Mouse (Mus musculus) urinary bladder, adult 18-20 months (tissue): ENCODE results near the gene Ctu2.

Source experiments
- DNase-seq, 2 experiments: peaks; one replicate each; pipeline ENCODE4 v3.0.0; 2022; ENCODE audit warnings: low spot score in 2 of 2, mixed read lengths in 2 of 2

The Ctu2 gene

DNA sequence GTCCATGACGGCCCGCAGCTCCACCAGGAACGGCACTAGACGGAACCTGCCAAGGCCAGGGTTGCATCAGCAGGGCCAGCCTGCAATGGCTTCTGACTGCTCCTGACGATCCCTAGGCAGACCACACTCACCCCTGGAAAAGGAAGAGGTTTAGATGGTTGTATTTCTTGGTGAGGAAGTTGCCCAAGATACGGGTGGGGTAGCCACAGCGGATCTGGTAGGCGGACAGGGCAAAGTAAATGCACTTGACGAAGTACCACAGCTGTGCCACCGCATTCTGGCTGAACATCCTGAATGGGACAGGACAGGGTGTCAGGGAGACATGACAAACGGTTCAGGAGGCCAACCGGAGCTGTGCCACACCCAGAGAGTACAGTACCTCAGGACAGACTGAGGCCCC is 8.9 kb downstream of the Ctu2 start:
- no peak for DNase-seq

DNA sequence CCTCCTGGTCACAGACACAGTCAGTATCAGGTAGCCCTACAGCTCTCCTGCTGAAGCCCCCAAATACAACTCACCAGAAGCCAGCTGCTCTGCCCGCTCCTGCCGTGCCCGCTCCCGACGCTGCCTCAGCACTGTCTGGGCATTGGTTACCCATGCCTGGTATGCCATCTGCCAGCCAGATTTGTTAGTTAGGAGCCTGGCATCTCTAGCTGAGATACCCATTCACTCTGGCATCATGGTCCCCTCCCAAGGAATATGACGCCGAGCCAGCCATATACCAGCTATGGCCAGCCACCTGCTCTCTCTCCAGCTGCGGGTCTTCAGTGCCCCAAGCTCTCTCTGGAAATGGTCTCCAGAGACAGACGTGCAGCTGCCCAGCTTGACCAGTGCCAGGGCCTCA is 12.4 kb downstream of the Ctu2 start:
- DNase-seq = no peak

DNA sequence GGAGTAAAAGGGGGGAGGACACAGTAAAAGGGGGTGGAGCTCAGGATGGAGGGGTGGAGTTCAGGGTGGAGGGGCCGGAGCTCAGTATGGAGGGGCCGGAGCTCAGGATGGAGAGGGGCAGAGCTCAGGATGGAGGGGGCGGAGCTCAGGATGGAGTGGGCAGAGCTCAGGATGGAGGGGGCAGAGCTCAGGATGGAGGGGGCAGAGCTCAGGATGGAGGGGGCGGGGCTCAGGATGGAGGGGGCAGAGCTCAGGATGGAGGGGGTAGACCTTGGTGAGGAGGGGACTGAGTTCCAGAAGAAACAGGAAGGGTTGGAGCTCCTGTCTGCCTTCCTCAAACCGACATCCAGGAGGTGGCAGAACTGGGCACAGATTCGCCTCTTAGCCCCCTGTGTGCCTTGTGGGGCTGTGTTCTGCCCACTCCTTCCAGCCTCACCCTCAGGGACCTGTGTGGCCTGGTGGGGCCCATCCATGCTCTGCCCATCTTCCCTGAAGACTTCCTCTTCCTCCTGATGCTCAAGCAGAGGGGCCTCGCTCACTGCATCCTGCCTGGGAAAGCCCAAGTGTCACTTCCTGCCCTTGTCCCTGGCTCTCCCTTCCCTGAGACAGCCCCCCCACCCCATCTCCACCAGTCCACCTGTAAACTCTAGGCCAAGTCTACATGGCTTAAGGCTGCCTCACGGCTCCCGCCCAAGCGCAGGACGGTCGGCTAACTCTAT is 21.2 kb downstream of the Ctu2 start:
- no peak for DNase-seq

DNA sequence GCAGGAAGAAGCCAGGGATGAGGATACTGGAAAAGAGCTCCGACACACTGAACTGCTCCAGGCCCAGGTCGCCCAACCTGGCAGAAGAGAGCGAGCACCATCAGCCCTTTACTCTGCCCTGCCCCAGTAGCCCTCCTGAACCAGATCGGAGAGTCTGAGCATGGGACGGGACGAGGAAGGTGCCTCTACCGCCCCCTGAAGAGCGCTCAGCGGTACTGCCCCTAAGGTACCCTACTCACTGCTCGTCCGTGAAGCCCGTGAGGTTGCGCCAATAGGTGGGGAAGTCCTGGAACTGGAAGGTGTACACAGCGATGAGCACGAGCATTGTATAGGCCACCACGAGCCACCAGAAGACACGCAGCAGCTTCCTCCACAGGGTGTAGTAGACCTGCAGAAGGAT is 22.0 kb downstream of the Ctu2 start:
- DNase-seq = no peak

DNA sequence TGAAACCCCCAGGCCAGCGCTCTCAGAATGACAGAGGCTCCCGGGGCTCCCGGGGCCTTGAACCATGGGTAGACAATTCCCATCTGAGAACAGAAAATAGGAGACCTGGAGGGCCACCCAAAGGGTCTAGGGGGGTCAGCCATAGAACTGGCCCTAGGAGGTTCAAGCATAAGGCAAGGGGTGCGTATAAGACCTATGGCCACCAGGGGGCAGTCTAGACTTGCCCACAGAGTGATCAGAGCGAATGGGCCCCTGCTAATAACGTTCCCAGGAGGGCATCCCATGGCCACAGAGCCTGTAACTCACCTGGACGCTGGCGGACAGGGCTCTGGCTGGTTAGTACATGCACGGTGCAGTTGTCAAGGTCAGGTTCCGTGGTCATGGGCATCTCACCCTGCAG is 24.9 kb downstream of the Ctu2 start:
- DNase-seq = peak; percentile 53 to 64

DNA sequence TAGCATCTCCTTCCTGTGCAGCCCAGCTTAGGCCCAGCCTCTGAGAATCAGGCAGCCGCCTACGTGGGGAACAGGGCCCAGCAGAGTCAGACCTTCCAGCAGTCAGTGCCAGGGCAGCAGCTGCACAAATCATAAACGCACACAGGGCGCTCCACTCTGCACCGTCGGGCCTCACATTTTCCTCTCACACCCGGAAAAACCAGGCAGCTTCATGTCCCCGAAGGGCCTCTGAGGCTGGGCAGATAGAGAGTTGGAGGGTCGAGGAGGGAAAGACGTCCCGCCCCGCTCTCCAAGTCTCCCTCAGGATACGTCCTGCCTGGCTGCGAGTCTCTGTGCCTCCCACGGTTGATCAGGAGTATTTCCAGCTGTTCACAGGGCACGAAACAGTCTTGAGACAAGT is 35.6 kb downstream of the Ctu2 start:
- DNase-seq = peak in 1 of 2 experiments; percentile 51

DNA sequence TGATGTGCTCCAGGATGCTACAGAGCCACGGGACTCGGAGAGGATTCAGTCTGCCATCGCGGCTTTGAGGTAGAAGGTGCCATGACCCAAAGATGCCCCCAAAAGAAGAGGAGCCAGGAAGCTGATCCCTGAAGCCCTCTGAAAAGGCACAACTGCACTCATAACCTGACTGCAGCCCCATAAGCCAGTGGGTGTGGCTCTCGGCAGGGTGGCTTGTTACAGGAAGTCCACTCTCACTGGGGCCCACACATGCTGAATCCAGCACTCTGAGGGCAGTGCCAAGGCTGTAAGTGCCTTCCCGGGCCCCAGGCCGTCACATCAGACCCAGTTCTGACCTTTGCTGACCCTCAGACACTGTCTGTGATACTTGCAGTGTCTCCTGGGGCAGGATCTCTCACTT is 36.4 kb downstream of the Ctu2 start:
- DNase-seq = no peak

DNA sequence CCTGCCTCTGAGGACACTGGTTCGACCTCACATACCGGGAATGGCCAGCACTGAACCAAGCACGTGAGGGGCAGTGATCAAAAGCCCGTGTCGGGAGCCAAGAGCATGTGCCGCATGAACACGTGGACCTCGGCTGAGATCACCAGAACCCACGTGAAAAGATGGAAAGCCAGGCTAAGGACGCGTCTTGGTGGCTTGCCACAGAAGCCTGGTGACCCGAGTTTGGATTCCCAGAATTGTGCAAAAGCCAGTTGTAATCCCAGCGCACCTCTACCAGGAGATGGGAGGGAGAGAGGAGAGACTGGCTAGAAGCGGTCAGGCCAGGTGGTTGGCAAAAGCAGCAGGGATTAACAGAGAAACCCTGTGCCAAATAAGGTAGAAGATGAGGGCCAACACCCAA is 39.8 kb downstream of the Ctu2 start:
- no peak for DNase-seq

DNA sequence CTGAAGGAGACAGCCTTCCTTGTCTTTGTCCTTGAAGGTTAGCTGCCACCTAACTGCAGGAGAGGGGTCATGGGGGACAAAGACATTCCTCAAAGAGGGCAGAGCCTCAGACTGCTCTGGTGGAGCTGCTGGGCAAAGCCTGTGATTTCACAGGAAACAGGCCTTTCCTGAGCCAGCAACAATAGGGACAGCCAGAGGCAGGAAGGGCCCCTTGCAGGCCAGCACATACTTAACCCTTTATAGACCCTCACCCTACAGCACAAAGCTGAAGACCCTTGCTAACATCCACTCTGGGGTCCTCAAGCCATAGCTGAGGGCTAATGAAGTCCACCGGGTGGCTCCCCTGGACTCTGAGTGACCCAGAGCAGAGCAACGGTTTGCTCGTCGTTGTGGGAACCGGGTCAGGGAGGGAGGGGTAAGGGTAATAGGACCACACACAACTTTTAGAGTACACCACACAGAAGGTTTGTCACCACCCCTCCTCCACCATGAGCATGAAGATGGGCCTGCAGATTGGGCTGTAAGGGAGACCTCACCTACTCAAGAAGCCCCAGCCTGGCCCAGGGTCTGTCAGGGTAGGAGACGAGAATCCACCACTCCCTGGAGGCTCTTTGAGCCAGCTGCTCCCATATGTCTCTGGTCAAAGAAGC is 41.7 kb downstream of the Ctu2 start:
- DNase-seq = no peak

DNA sequence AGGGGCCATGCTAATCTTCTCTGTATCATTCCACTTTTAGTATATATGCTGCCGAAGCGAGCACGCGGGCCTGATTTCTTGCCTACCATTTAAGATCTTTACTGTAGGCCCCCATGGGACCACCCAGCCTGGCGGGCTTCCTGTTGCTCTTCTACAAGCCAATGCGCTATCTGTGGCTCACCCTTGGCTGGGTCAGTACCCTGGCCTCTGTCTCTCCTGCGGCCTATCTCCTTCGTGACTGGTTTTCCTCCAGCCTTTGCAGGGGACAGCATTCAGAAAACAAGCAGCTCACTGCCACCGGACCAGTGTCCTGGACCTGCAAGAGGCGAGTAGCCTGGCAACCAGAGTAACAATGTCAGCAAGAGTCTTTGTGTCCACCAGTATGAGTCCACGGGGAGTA is 44.7 kb downstream of the Ctu2 start:
- DNase-seq = no peak

DNA sequence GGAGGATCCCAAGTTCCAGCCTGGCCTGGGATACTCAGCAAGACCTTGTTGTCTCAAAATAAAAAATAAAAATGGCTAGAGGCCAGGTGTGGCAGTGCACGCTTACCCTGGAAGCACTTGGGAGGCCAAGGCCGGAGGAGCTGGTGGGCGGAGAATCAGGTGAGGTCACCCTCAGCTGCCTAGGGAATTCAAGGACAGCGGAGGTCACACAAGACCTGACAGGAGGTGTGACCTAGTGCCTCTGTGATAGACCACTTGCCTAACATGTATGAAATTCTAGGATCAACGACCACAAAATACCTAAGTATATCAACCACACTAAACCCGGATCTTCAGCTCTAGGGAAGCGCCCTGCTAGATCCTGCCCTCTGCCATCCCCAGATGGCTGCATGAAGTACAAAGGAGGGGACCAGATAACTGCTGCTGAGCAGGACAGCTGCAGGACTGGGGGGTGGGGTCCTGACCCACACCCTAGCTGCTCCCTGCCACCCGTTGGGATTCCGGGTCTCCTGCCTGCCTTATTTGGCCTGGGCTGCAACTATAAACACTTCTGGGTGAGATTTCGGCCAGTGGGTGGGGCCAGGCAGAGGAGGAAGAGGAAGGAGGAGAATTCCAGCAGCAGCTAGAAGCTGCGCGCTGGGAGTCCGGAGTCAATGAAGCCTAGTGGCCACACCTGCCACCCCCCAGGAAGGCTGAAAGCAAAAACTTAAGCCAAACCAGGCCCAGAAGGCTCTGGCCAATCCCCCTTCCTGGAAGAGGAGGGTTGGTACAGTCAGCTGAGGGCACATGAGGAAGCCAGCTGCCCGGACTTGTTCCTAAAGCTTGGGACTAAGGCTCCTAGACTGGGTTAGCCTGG is 47.1 kb downstream of the Ctu2 start:
- DNase-seq = peak; percentile 61 to 64

DNA sequence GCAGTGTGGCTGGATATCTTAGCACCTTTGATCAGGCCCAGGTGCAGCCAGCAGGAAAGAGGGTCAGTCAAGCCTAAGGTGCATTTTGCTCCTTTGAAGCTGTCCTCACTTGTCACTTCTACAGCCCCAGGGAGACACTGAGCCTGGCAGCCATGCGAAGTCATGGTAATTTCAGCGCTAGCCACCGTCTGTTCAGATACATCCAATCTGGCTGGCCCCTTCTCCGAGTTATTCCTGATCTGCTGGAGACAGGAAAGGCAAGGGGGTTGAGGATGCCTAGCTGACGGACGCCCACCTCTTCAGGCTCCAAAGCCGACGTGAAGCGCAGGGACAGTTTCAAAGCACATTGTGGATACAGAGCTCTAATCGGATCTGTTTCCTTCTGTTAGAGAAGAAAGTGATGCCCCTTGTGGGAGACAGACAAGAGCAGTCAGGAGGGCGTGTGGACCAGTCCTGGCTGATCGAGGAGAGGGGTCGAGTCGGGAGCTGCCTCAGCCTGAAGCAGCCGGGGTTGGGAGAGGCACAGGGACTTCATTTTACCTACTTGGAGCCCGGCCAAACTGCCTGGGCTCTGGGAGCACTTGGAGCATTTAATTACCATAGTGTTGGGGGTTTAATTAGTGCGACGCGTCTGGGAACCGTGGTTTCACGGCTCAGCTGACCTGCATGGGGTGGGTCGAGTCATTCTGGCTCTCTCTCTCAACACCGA is 47.9 kb downstream of the Ctu2 start:
- DNase-seq = no peak

DNA sequence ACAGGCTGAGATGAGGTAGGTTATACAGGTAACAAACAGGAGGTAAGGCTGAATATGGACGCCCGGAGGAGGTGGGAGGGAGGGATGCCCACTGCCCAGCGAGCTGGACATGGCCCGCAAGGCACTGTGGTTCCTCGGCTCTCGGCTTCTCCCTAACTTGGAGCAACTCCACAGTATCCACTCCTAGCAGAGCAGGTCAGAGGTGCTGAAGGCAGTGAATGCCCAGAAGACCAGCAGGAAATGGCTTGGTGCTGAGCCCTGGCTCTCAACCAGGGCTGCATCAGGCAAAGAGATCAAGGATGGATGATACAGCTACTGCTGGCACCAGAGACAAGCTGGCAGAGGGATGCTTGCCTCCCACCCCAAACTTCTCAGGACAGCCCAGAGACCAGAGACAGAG is 48.6 kb downstream of the Ctu2 start:
- no peak for DNase-seq

DNA sequence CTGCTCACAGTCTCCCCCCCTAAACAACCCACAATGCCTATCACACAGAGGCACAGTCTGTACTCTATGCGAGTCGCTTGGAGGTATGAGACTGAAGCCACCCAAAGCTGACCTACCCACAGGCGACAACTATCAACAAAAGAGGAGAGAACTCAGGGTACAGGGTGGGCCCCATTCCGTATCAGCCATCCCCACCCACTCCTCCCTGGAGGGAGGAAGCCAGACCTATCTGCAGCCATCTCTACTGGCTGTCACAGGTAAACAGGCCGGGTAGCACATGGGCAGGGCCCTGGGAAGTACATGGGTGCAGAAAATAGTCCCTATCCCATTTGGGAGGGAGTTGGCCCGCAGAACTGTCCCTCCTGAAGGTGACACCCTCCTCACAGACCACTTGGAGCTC is 49.1 kb downstream of the Ctu2 start:
- no peak for DNase-seq

DNA sequence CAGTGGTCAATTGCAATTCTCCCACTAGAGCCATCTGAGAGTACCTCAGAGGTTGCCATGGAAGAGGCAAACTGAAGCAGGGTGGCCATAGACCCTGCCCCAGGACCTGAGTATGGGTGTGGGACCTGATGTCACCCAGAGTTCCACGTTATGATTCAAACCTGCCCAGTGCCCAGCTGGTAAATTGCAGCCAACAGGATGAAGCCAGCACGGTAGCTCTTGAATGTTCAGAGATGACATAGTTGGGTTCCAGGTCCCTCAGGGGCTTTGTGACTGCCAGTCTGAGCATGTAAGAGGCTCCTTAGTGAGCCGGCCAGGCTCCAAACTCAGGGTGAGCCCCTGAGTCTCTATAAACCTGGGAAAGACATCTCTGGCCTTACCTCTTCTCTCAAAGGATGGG is 50.1 kb downstream of the Ctu2 start:
- no peak for DNase-seq

DNA sequence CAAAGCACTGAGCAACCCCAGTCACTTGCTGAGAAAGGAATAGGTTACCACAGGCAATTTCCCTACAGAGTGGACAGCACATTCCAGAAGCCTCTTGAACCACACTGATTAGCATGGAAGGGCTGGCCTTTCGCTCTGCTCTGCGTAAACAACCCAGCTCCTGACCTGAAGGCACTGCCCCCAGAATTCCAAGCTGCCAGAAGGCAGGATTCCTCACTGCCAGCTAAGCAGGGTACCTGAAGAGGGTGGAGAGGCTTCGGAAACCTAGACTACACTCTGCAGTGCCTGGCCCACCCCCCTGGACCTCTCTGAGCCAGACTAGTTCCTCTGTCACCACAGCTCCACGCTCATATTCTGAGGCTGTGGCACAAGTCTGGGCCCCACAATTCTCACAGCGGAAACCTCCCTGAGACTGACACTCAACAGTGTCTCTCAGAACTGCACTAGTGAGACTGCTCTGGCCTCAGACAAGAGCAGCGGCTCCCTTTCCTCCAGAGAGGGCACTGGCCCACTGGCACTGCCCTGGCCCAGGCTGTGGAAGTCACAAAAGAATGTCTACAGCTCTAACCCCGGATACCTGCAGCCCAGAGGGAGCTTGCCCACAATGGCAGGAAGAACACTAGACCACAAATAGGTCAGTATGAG is 50.7 kb downstream of the Ctu2 start:
- no peak for DNase-seq

DNA sequence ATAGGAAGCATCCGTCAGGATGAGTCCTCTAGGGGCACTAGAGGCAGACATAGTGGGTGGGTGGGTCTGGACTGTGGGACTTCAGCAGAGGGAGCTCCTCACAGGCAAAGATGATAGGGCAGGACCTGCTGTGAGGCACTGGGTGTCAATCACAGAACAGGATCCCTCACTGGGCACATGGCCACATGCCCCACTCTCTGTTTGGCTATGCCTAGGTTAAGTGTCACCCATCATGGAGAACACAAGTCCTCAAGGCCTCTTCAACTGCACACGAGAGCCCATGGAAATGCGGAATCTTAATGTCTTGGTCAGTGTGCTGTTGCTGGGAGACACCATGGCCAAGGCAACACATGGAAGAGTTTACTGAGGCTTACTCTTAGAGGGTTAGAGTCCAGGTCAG is 52.0 kb downstream of the Ctu2 start:
- DNase-seq = no peak

DNA sequence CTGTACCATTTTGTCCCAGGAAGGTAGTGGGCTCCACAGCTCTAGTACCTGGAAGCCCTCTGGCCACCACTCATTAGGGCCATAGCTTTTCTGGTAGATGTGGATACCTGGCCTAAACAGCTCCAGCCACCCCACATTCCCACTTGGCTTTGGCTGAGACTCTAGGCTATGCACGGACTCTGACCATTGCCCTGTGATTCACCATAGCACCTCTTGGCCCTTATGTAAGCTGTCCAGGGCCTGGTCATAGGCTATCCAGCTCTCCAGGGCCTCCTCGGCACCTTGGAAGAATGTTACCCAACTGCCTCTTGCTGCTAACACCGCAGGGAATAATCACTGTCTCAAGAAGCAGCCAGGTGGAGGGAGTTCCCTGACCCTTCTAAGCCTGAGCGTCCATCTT is 53.2 kb downstream of the Ctu2 start:
- no peak for DNase-seq

DNA sequence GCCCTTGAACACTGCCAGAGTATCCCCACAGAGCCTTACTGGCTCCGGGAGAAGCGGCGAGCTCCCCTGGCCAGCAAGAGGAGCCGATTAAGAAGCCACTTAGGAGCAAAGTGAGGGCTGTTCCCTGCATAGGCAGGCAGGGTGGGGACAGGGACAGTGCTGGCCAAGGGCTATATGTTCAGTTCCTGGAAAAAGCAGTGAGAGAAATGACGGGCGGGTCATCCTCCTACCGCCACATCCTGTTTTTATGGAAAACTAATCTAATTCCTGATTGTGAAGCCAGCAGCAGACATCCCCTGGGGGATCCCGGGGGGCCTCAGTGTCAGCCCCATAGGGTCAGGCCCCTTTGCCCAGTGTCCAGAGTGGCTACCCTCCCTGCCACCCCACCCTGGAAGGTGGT is 55.4 kb downstream of the Ctu2 start:
- DNase-seq = no peak
